Mouse (Mus musculus) neural tube, embryonic 14.5 days (tissue): ENCODE measurements around the gene Wfdc5. TPM values are rescaled to one million over a fixed set of nuclear protein-coding genes. Genes with fewer than 3 reads are reported as not detected.

Experiments
- ATAC-seq: fragments of 200-750 bp; cut with Nextera tagmentation; 2 replicates; pipeline ENCODE4 v1.8.0; 2017; ENCODE audit warnings: low read depth, mild to moderate bottlenecking, moderate TSS enrichment, moderate library complexity
- H3K27ac ChIP-seq: fragments of 300-500 bp; sonication (generic); 2 replicates; pipeline ENCODE4 v1.5.1; 2014; ENCODE audit warnings: low read depth, mild to moderate bottlenecking, control low read depth, low read length, moderate library complexity, mixed read lengths
- H3K27me3 ChIP-seq: fragments of 300-500 bp; sonication (generic); 2 replicates; pipeline ENCODE4 v1.6.1; 2014; ENCODE audit warnings: low read length; ENCODE audit not compliant: control insufficient read depth, insufficient read depth
- H3K36me3 ChIP-seq: fragments of 300-500 bp; sonication (generic); 2 replicates; pipeline ENCODE4 v1.6.1; 2014; ENCODE audit warnings: low read length, mixed read lengths; ENCODE audit not compliant: control insufficient read depth, insufficient read depth
- H3K4me1 ChIP-seq: fragments of 300-500 bp; sonication (generic); 2 replicates; pipeline ENCODE4 v1.6.1; 2014; ENCODE audit warnings: low read length; ENCODE audit not compliant: control insufficient read depth, insufficient read depth
- H3K4me2 ChIP-seq: fragments of 300-500 bp; sonication (generic); 2 replicates; pipeline ENCODE4 v1.6.1; 2014; ENCODE audit warnings: mild to moderate bottlenecking, low read depth, low read length, control low read depth
- H3K4me3 ChIP-seq: fragments of 300-500 bp; sonication (generic); 2 replicates; pipeline ENCODE4 v1.5.1; 2014; ENCODE audit warnings: low read depth, low read length, control low read depth, mixed read lengths
- H3K9ac ChIP-seq: fragments of 300-500 bp; sonication (generic); replicated peaks from 2 replicates; pipeline ENCODE4 v1.6.1; 2014; ENCODE audit warnings: low read depth, mild to moderate bottlenecking, control low read depth, low read length, mixed read lengths
- H3K9me3 ChIP-seq: fragments of 300-500 bp; sonication (generic); 2 replicates; pipeline ENCODE4 v1.6.1; 2016; ENCODE audit warnings: low read length; ENCODE audit not compliant: control insufficient read depth
- WGBS: fragments of 180-500 bp; shearing (Covaris S2); extraction: QIAGEN DNeasy Blood & Tissue Kit; methylation state at CpG from one replicate; pipeline ENCODE4 v1.1.7; 2014; 5-methylcytosine and 5-hydroxymethylcytosine counted together
- polyA plus RNA-seq: library from polyadenylated mRNA; unstranded; fragments of >200 nt; fragmentation: Nextera tagmentation; extraction: Ambion mirVana; gene quantifications from 2 replicates; pipeline ENCODE4 v1.2.1, GENCODE M21; 2014

Gene Wfdc5
- polyA plus RNA-seq, 1 experiment from 2014 or later = not detected

DNA sequence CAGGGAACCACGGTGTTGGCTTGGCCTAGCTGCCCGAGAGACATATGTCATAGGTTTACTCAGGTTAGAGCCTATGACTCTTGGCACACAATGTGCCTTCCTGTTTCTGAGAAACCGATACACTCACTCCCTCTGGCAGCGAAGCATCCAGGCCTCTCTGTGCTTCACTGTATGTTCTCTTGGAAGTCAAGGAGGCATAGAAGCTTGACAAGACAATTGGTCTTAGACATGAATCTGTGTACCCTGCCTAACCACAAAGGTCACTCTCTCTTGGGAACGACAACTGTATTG is 14.1 kb upstream of the Wfdc5 start:
- Histone ChIP-seq H3K4me3 (no peak overlapping the region), H3K36me3 (no peaks in the 10 kb centered on the region), H3K4me1 (no peaks in the 10 kb centered on the region), H3K9me3 (no peaks in the 10 kb centered on the region), H3K4me2 (no peak overlapping the region), H3K9ac (no peak overlapping the region), H3K27ac (no peak overlapping the region), H3K27me3 (no peaks in the 10 kb centered on the region)
- 89% methylated on average over 5 of the region's 5 CpGs for WGBS
- no peak for ATAC-seq

DNA sequence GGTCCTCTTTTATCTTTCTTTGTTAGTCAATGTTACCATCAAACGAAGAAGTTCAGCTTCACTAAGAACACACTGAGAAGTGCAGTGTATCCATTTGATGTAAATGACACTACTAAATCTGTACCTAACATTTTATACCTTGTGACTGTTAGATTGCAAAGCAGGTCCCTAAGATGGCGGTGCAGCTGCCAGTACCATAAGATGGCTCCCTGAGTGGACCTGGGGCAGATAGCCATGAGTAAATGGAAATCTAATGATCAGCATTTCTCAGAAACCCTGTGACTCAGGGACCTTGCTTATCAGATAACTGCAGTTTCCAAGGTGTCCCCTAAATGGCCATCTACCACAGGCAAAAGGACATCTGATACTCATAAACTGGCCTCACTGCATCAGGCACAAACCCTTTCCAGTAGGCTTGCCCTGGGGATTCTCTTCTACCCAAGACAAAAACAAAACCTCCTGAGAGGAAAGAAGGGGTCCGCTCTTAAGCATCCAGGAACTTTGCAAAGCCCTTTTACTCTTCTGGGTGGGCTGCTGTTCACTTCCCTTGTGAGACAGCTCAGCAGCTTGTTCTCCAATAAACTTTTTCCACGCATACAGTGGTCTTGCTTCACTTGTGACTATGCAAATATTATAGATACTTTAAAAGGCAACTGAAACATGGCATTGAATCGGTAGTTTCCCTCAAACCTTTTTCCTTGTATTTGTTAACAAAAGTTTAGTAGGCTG is 13.6 kb upstream of the Wfdc5 start:
- H3K27me3 ChIP-seq = no peaks in the 10 kb centered on the region
- H3K4me1 ChIP-seq = no peaks in the 10 kb centered on the region
- no peak overlapping the region for H3K9ac ChIP-seq
- no peak overlapping the region for H3K4me3 ChIP-seq
- no peaks in the 10 kb centered on the region for H3K36me3 ChIP-seq
- no peak overlapping the region for H3K4me2 ChIP-seq
- H3K27ac ChIP-seq = no peak overlapping the region
- no peaks in the 10 kb centered on the region for H3K9me3 ChIP-seq
- WGBS = 91% methylated on average over 5 of the region's 5 CpGs
- ATAC-seq = no peak

DNA sequence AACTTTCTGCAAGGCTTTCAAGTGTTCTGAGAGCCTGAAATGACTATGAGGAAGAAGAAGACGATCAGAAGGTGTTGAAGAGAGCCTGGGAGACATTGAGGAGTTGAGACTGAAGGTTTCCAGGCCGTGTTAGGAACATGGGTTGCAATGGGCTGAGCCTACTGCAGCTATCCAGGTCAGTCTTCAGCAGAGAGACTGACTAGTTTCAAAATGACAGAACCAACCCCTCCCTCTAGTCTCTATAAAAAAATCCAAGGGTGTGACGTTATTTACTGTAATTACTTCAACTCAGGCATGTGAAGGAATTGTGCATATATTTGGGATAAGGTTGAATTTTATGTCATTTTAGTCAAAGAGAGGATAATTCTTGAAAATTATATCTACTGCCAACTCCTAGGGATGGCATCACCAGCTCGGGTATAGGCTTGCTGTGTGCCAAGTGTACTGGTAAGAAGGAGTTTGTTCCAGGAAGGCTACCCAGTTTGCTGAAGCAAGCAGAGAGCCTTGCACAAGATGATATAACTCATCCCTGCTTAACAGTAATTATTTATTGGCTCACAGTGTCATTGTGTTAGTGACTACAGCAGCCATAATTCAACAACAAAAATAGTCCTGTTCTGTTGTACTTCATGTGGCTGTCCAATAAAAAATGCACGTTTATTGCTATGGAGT is 12.6 kb upstream of the Wfdc5 start:
- Histone ChIP-seq H3K9me3 (no peaks in the 10 kb centered on the region), H3K36me3 (no peaks in the 10 kb centered on the region), H3K4me3 (no peak overlapping the region), H3K27me3 (no peaks in the 10 kb centered on the region), H3K9ac (no peak overlapping the region), H3K4me1 (no peaks in the 10 kb centered on the region), H3K4me2 (no peak overlapping the region), H3K27ac (no peak overlapping the region)
- ATAC-seq = no peak
- 82% methylated on average over 5 of the region's 5 CpGs for WGBS

DNA sequence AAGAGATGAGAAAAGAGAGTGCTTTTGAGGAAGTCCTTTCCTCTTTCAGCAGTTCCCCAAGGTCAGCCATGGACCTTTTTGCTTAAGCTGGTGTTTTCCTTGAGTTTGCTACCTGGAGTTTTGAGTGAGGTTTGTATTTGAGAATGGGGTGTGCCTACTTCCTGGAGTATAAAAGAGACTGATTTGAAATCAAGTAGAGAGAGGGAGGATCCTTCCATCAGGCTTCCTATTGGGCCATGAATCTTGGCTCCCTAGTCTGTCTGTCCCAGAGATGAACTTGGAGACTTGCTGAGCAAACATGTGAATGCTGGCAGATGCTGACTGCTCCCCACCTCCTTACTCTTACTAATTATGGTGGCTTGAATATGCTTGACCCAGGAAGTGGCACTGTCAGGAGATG is 9.7 kb upstream of the Wfdc5 start:
- Histone ChIP-seq H3K4me1 (no peaks in the 10 kb centered on the region), H3K27me3 (no peaks in the 10 kb centered on the region), H3K36me3 (no peaks in the 10 kb centered on the region), H3K4me2 (no peak overlapping the region), H3K27ac (no peak overlapping the region), H3K9ac (no peak overlapping the region), H3K9me3 (no peaks in the 10 kb centered on the region), H3K4me3 (no peak overlapping the region)
- no peak for ATAC-seq

DNA sequence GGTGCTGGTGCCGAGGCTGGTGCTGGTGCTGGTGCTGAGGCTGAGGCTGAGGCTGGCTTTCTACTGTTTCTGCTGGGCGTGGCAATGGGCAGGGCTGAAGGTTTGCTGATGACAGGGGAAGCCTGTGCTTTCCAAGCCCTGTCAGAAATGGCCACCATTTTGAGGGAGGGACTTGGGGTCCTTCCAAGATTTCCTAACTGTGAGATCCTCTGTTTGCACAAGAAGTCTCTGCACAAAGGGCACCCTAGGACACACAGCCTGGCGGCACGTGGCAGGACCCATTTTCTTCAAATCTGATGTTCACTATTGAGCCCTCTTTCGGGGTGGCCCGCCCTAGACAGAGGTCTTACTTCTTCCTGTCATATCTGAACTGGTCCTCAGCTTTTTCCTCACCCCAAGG is 8.0 kb upstream of the Wfdc5 start, which contains the start of gene Wfdc12:
Gene Wfdc12 (minus strand): TSS at position 33 of the 400 bp plus-strand sequence.
- ATAC-seq = no peak

DNA sequence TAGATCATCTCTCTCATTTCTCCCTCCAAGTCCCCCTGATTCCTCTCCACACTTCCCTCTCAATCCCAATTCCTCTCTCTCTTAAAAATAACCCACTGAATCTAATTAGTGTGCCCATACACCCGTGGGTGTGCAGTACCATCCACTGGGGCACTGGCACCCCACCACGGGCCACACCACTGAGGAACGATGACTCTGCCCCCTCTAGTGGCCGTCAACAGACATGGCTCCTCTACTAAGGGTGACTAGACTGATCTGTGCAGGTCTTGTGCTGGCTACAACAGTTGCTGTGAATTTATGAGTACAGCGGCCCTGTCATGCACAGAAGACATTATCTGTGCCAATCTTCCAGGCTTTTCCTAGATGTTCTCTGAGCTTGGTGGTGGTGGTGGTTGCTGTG is 6.2 kb upstream of the Wfdc5 start:
- no peak overlapping the region for H3K9ac ChIP-seq
- no peaks in the 10 kb centered on the region for H3K9me3 ChIP-seq
- no peak overlapping the region for H3K4me2 ChIP-seq
- no peaks in the 10 kb centered on the region for H3K4me1 ChIP-seq
- no peaks in the 10 kb centered on the region for H3K27me3 ChIP-seq
- H3K4me3 ChIP-seq = no peak overlapping the region
- H3K36me3 ChIP-seq = no peaks in the 10 kb centered on the region
- H3K27ac ChIP-seq = no peak overlapping the region
- ATAC-seq = no peak
- 29% methylated on average over 5 of the region's 5 CpGs for WGBS

More for the DNA sequence above, 8.0 kb upstream of the Wfdc5 start, which contains the start of gene Wfdc12:
- Histone ChIP-seq H3K27ac (no peak within 1 kb of the TSS), H3K4me3 (no peak within 1 kb of the TSS), H3K36me3 (no peaks in the 10 kb centered on the region), H3K4me2 (no peak within 1 kb of the TSS), H3K4me1 (no peaks in the 10 kb centered on the region), H3K9ac (no peak within 1 kb of the TSS), H3K27me3 (no peaks in the 10 kb centered on the region), H3K9me3 (no peaks in the 10 kb centered on the region)
- 89% methylated on average over 6 of the region's 6 CpGs for WGBS

DNA sequence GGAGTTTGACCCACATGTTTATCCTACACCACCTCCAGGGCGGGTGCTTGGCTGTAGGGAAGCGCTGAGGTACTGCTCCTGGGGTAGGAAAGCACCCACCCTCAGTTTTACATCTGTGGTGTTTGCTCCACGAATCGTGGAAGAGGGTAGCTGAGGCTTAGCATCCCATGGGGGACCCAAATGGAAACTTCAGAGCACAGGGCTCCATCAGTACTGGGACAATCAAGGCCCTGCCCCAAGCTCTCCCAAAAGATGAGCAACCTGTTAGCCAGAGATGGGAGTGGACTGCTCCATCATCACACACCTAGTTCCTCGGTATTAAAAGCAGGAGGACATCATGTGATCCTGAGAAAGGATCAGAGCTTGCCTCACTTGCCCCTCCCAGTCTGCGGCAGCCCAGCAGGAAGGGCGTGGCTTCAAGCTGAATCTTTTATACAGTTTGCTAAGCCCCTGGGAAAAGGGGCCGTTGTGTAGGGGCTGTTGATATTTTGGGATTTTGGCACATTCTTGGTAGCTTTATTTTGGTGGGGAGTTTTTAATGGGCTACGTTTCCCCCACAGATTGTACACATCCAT is 1.7 kb upstream of the Wfdc5 start:
- ATAC-seq = no peak
- 49% methylated on average over 9 of the region's 9 CpGs for WGBS
- H3K27me3 ChIP-seq = no peaks in the 10 kb centered on the region
- H3K36me3 ChIP-seq = no peaks in the 10 kb centered on the region
- no peaks in the 10 kb centered on the region for H3K9me3 ChIP-seq
- no peak overlapping the region for H3K4me2 ChIP-seq
- no peak overlapping the region for H3K9ac ChIP-seq
- H3K4me3 ChIP-seq = no peak overlapping the region
- H3K4me1 ChIP-seq = no peaks in the 10 kb centered on the region
- H3K27ac ChIP-seq = no peak overlapping the region

DNA sequence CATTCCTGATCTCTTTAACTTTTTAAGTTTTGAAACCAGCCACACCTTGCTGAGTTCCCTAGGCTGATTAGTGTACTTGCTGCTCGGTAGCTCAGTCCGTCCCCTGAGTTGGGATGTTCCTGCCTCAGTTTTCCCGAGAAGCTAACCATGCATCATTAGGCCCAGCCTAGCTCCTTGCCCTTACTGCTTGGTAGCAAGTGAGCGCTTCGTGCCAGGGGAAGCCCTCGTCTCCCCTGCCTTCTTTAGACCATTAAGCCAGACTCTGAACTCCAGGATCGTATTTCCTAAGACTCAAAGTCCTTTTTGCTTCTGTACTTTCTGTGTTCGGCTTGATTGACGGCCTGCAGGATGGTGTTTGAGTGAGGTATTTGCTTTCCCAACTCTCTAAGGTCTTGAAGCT is 798 bp upstream of the Wfdc5 start:
- no peak for ATAC-seq
- Histone ChIP-seq H3K9me3 (no peaks in the 10 kb centered on the region), H3K9ac (no peak overlapping the region), H3K4me2 (no peak overlapping the region), H3K27me3 (no peaks in the 10 kb centered on the region), H3K4me3 (no peak overlapping the region), H3K36me3 (no peaks in the 10 kb centered on the region), H3K27ac (no peak overlapping the region), H3K4me1 (no peaks in the 10 kb centered on the region)
- WGBS = 81% methylated on average over 9 of the region's 9 CpGs

DNA sequence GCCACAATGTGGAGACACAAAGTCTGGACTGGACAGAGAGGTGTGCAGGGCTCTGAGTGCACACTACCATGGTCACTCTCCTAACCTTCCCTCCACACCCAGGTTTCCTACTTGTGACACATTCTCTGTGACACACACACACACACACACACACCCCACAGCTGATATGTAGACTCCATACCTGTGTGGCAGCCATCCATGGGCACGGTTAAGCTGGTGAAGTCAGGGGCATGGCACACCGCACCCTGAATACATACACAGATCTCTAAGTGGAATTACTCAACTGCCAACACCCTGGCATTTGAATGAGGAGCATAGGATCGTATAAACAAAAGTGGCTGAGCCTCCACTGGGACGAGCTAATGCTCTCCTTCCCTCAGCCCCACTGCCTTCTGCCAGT is 1.8 kb downstream of the Wfdc5 start:
- no peak for ATAC-seq
- Histone ChIP-seq H3K27me3 (no peaks in the 10 kb centered on the region), H3K4me3 (no peak overlapping the region), H3K4me1 (no peaks in the 10 kb centered on the region), H3K9ac (no peak overlapping the region), H3K9me3 (no peaks in the 10 kb centered on the region), H3K27ac (no peak overlapping the region), H3K4me2 (no peak overlapping the region), H3K36me3 (no peaks in the 10 kb centered on the region)
- 86% methylated on average over 4 of the region's 4 CpGs for WGBS
